Mouse (Mus musculus): ENCODE data around the gene Krt81. TPM values are rescaled to one million over a fixed set of nuclear protein-coding genes. Genes with fewer than 3 reads are reported as not detected.

Gene Krt81
- not detected in 2 replicates for polyA plus RNA-seq (2016; fragmentation: Nextera tagmentation; extraction: Ambion mirVana)

GRCm38 (mm10) chr15:101463651-101464050, at the start of gene Krt81:
Gene Krt81, minus strand, starts transcription at chr15:101463751.
- no peak within 1 kb of the TSS for H3K9ac ChIP-seq
- no peak within 1 kb of the TSS for H3K4me3 ChIP-seq
- no peak for ATAC-seq (ENCODE audit: low FRiP score)
- WGBS, result 86% methylated on average over 13 of the region's 13 CpGs
- peaks cover 4% of the 10 kb centered on the region; the same call in 1 of the 2 replicates for H3K4me1 ChIP-seq
- no peaks in the 10 kb centered on the region for H3K36me3 ChIP-seq
- H3K27ac ChIP-seq, result no peak within 1 kb of the TSS
- H3K4me2 ChIP-seq (replicated peaks), result no peak within 1 kb of the TSS
- no peaks in the 10 kb centered on the region for H3K9me3 ChIP-seq (replicated peaks)
- H3K27me3 ChIP-seq, result no peaks in the 10 kb centered on the region

GRCm38 (mm10) chr15:101508247-101508646, 44.7 kb upstream of the Krt81 start:
- no peak overlapping the region for H3K4me2 ChIP-seq (replicated peaks)
- no peaks in the 10 kb centered on the region for H3K36me3 ChIP-seq
- no peak overlapping the region for H3K27ac ChIP-seq
- no peaks in the 10 kb centered on the region for H3K27me3 ChIP-seq
- no peak overlapping the region for H3K4me3 ChIP-seq
- no peaks in the 10 kb centered on the region for H3K9me3 ChIP-seq (replicated peaks)
- no peak for ATAC-seq (ENCODE audit: low FRiP score)
- no peaks in the 10 kb centered on the region for H3K4me1 ChIP-seq
- 80% methylated on average over 9 of the region's 9 CpGs for WGBS
- no peak overlapping the region for H3K9ac ChIP-seq

GRCm38 (mm10) chr15:101506896-101507758, 43.6 kb upstream of the Krt81 start:
- WGBS, result 60% methylated on average over 14 of the region's 14 CpGs
- Histone ChIP-seq H3K4me1 (no peaks in the 10 kb centered on the region), H3K4me3 (no peak overlapping the region), H3K27me3 (no peaks in the 10 kb centered on the region), H3K9ac (no peak overlapping the region), H3K36me3 (no peaks in the 10 kb centered on the region), H3K27ac (no peak overlapping the region), H3K4me2 (replicated peaks) (no peak overlapping the region), H3K9me3 (replicated peaks) (no peaks in the 10 kb centered on the region)
- no peak for ATAC-seq (ENCODE audit: low FRiP score)

GRCm38 (mm10) chr15:101497181-101497580, 33.6 kb upstream of the Krt81 start:
- Histone ChIP-seq H3K4me2 (replicated peaks) (no peak overlapping the region), H3K4me1 (no peaks in the 10 kb centered on the region), H3K36me3 (no peaks in the 10 kb centered on the region), H3K27ac (no peak overlapping the region), H3K9me3 (replicated peaks) (no peaks in the 10 kb centered on the region), H3K4me3 (no peak overlapping the region), H3K9ac (no peak overlapping the region), H3K27me3 (0 out of 2 replicates have a peak, but pooled peaks cover 4% of the 10 kb centered on the region)
- WGBS, result 47% methylated on average over 2 of the region's 2 CpGs
- ATAC-seq (ENCODE audit: low FRiP score), result no peak

- 86% methylated on average over 8 of the region's 8 CpGs for WGBS
- no peak overlapping the region for H3K4me2 ChIP-seq (replicated peaks)
- H3K36me3 ChIP-seq, result no peaks in the 10 kb centered on the region
- no peaks in the 10 kb centered on the region for H3K9me3 ChIP-seq (replicated peaks)
- 0 out of 2 replicates have a peak, but pooled peaks cover 4% of the 10 kb centered on the region for H3K27me3 ChIP-seq
- no peak overlapping the region for H3K9ac ChIP-seq
- no peak overlapping the region for H3K27ac ChIP-seq
- ATAC-seq (ENCODE audit: low FRiP score), result no peak
- no peak overlapping the region for H3K4me3 ChIP-seq
- no peaks in the 10 kb centered on the region for H3K4me1 ChIP-seq
Measured at GRCm38 (mm10) chr15:101495266-101495665, 31.7 kb upstream of the Krt81 start.

DNA sequence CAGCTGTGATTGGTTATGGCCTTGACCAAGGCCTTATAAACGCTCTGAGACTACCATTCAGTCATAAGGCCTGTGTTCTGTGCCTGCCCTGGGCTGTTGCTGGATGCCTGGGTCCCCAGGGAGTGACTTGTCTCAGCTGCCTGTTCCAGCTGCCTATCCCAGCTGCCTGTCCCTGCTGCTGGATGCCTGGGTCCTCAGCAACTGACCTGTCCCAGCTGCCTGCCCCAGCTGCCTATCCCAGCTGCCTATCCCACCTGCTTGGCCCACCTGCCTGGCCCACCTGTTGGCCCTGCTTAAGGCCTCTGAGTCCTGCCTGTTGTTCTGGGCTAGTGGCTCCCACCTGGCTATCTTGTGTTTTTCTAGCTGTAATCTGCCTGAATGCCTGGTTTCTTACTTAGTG, 30.7 kb upstream of the Krt81 start:
- WGBS, result 56% methylated on average over 1 of the region's 1 CpGs
- no peak overlapping the region for H3K27ac ChIP-seq
- H3K4me2 ChIP-seq (replicated peaks), result no peak overlapping the region
- no peaks in the 10 kb centered on the region for H3K36me3 ChIP-seq
- H3K27me3 ChIP-seq, result 0 out of 2 replicates have a peak, but pooled peaks cover 4% of the 10 kb centered on the region
- H3K4me3 ChIP-seq, result no peak overlapping the region
- no peaks in the 10 kb centered on the region for H3K4me1 ChIP-seq
- H3K9me3 ChIP-seq (replicated peaks), result no peaks in the 10 kb centered on the region
- no peak overlapping the region for H3K9ac ChIP-seq
- ATAC-seq (ENCODE audit: low FRiP score), result no peak

DNA sequence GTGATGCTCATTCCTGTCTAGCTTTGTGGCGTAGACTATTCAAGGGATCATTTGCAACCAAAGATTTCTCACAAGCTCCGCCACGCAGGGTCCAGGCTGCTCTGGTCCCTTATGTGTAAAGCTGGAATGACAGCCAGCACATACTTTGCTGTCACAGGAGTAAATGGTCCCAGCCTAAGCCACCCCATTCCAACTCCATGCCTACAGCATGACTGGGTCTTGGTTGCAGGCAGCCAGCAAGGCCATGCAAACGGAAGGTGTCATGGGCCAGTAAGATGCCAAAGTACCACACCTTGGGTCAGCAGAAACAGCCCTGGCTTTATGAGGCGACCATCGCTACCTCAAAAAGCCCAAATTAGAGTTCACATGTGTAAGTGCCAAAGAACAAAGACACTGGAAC, 30.2 kb upstream of the Krt81 start:
- no peak overlapping the region for H3K4me3 ChIP-seq
- H3K9me3 ChIP-seq (replicated peaks), result no peaks in the 10 kb centered on the region
- no peak overlapping the region for H3K27ac ChIP-seq
- 0 out of 2 replicates have a peak, but pooled peaks cover 4% of the 10 kb centered on the region for H3K27me3 ChIP-seq
- no peaks in the 10 kb centered on the region for H3K36me3 ChIP-seq
- no peak for ATAC-seq (ENCODE audit: low FRiP score)
- no peak overlapping the region for H3K4me2 ChIP-seq (replicated peaks)
- 90% methylated on average over 6 of the region's 6 CpGs for WGBS
- no peaks in the 10 kb centered on the region for H3K4me1 ChIP-seq
- H3K9ac ChIP-seq, result no peak overlapping the region

DNA sequence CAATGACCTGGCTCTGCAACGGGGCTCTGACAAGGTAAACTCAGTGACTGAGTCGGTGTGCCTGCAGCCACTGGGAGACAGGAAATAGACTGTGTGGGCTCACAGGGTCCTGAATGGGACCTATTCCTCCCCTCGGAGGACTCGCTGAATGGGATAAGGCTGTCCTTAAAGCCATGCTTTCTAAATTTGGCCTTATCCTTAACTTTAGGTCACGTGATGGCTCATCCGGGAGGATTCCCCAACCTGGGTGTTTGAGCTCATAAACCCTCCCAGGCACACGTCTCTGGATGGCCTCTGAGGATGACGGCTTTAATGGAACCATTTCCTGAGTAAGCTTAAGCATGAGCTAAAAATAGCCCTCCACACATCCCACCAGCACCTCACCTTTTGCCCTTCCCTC, 29.2 kb upstream of the Krt81 start:
- WGBS, result 72% methylated on average over 8 of the region's 8 CpGs
- H3K4me3 ChIP-seq, result no peak overlapping the region
- H3K9ac ChIP-seq, result no peak overlapping the region
- no peaks in the 10 kb centered on the region for H3K9me3 ChIP-seq (replicated peaks)
- no peaks in the 10 kb centered on the region for H3K36me3 ChIP-seq
- no peaks in the 10 kb centered on the region for H3K4me1 ChIP-seq
- no peak for ATAC-seq (ENCODE audit: low FRiP score)
- no peak overlapping the region for H3K4me2 ChIP-seq (replicated peaks)
- H3K27me3 ChIP-seq, result 0 out of 2 replicates have a peak, but pooled peaks cover 4% of the 10 kb centered on the region
- no peak overlapping the region for H3K27ac ChIP-seq

- 0 out of 2 replicates have a peak, but pooled peaks cover 4% of the 10 kb centered on the region for H3K27me3 ChIP-seq
- no peak within 1 kb of the TSS for H3K4me2 ChIP-seq (replicated peaks)
- no peak for ATAC-seq (ENCODE audit: low FRiP score)
- H3K9ac ChIP-seq, result no peak within 1 kb of the TSS
- no peak within 1 kb of the TSS for H3K4me3 ChIP-seq
- no peaks in the 10 kb centered on the region for H3K36me3 ChIP-seq
- no peaks in the 10 kb centered on the region for H3K9me3 ChIP-seq (replicated peaks)
- H3K4me1 ChIP-seq, result no peaks in the 10 kb centered on the region
- 69% methylated on average over 6 of the region's 6 CpGs for WGBS
- no peak within 1 kb of the TSS for H3K27ac ChIP-seq
Measured at GRCm38 (mm10) chr15:101491431-101491830, 27.9 kb upstream of the Krt81 start, which contains the start of gene Krt83. Gene Krt83, minus strand, starts transcription at chr15:101491512.

DNA sequence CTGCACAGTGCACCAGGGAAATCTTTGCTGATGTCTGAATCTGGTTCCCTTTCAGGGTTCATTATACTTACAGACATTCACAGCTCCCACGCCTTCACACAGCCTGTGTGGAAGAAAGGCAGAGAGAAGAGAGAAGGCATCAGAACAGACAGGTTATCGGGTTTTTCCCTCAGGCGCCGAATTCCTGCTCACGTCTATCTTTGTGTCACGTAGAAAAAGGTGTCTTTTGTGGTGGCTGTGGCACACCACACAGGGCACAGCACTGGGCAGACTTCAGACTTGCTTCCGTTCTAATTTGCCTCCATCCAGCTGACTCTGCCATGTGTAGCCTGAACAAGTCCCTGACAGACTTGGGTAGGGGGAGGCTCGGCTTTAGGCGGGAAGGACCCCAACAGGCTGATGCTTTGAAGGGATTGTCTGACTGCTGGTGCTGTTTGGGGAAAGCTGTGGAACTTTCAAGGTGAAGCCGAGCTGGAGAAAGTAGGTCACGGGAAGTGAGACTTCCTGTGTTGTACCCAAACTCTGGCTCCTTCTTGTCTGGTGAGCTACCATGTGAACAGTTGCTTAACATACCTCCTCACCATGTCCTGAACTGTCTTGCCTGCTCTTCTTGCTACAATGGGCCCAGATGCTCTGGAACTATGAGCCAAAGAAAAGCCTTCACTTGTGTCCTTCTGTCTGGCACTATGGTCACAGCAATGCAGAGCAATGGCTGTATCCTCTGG, 22.5 kb upstream of the Krt81 start:
- Histone ChIP-seq H3K9me3 (replicated peaks) (no peaks in the 10 kb centered on the region), H3K27me3 (no peaks in the 10 kb centered on the region), H3K4me2 (replicated peaks) (no peak overlapping the region), H3K36me3 (no peaks in the 10 kb centered on the region), H3K27ac (no peak overlapping the region), H3K9ac (no peak overlapping the region), H3K4me1 (peaks cover 4% of the 10 kb centered on the region; the same call in 1 of the 2 replicates), H3K4me3 (no peak overlapping the region)
- ATAC-seq (ENCODE audit: low FRiP score), result no peak
- WGBS, result 88% methylated on average over 11 of the region's 11 CpGs

- no peak for ATAC-seq (ENCODE audit: low FRiP score)
Measured at GRCm38 (mm10) chr15:101484939-101485338, 21.4 kb upstream of the Krt81 start.

DNA sequence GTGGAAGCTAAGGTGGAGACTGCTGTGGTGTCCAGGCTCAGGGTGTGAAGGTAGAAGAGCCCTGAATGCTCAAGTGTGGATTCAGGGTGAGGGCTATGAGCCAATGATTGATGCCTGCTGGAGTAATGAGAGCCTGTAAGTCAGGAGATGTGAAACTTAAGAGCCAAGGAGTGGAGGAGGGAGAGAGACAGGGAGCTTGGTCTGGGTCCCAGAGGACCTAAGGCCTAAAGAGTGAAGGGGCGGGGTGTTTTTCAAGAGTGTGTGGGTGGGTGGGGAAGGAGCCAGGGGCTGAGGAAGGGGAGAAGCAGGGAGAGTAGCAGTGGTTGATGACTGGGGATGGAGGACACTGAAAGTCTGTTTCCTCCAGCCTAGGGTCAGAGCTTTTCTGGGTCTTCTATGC, 20.1 kb upstream of the Krt81 start:
- WGBS, result 85% methylated on average over 1 of the region's 1 CpGs
- no peak for ATAC-seq (ENCODE audit: low FRiP score)
- Histone ChIP-seq H3K27me3 (0 out of 2 replicates have a peak, but pooled peaks cover 4% of the 10 kb centered on the region), H3K9me3 (replicated peaks) (no peaks in the 10 kb centered on the region), H3K4me1 (peaks cover 13% of the 10 kb centered on the region), H3K27ac (no peak overlapping the region), H3K4me2 (replicated peaks) (no peak overlapping the region), H3K4me3 (no peak overlapping the region), H3K9ac (no peak overlapping the region), H3K36me3 (no peaks in the 10 kb centered on the region)

More at GRCm38 (mm10) chr15:101484939-101485338, 21.4 kb upstream of the Krt81 start:
- peaks cover 4% of the 10 kb centered on the region; the same call in 1 of the 2 replicates for H3K4me1 ChIP-seq
- no peaks in the 10 kb centered on the region for H3K27me3 ChIP-seq
- no peaks in the 10 kb centered on the region for H3K9me3 ChIP-seq (replicated peaks)
- no peak overlapping the region for H3K4me3 ChIP-seq
- H3K36me3 ChIP-seq, result no peaks in the 10 kb centered on the region
- H3K27ac ChIP-seq, result no peak overlapping the region
- 71% methylated on average over 1 of the region's 1 CpGs for WGBS
- H3K4me2 ChIP-seq (replicated peaks), result no peak overlapping the region
- no peak overlapping the region for H3K9ac ChIP-seq
